Mouse (Mus musculus) heart, embryonic 11.5 days (tissue): ENCODE measurements around the gene Trio. TPM values are rescaled to one million over a fixed set of nuclear protein-coding genes. Genes with fewer than 3 reads are reported as not detected.

Experiments
- ATAC-seq: fragments of 200-750 bp; cut with Nextera tagmentation; replicated peaks from 2 replicates; pipeline ENCODE4 v1.8.0; 2017; ENCODE audit warnings: moderate library complexity; ENCODE audit not compliant: insufficient number of reproducible peaks, low FRiP score, low TSS enrichment
- H3K27ac ChIP-seq: fragments of 300-500 bp; sonication (generic); 2 replicates; pipeline ENCODE4 v1.5.1; 2014; ENCODE audit warnings: mild to moderate bottlenecking, low read depth, low read length
- H3K27me3 ChIP-seq: fragments of 300-500 bp; sonication (generic); 2 replicates; pipeline ENCODE4 v1.6.1; 2014; ENCODE audit warnings: mild to moderate bottlenecking, low read length, mixed read lengths; ENCODE audit not compliant: control insufficient read depth, insufficient read depth
- H3K36me3 ChIP-seq: fragments of 300-500 bp; sonication (generic); 2 replicates; pipeline ENCODE4 v1.6.1; 2014; ENCODE audit warnings: mild to moderate bottlenecking, low read length, moderate library complexity, mixed read lengths; ENCODE audit not compliant: control insufficient read depth, insufficient read depth
- H3K4me1 ChIP-seq: fragments of 300-500 bp; sonication (generic); 2 replicates; pipeline ENCODE4 v1.6.1; 2014; ENCODE audit warnings: low read length; ENCODE audit not compliant: control insufficient read depth, insufficient read depth
- H3K4me2 ChIP-seq: fragments of 300-500 bp; sonication (generic); 2 replicates; pipeline ENCODE4 v1.6.1; 2014; ENCODE audit warnings: mild to moderate bottlenecking, moderate library complexity
- H3K4me3 ChIP-seq: fragments of 300-500 bp; sonication (generic); 2 replicates; pipeline ENCODE4 v1.5.1; 2014; ENCODE audit warnings: low read depth, low read length
- H3K9ac ChIP-seq: fragments of 300-500 bp; sonication (generic); 2 replicates; pipeline ENCODE4 v1.6.1; 2014; ENCODE audit warnings: mild to moderate bottlenecking, low read depth, low read length, moderate library complexity
- H3K9me3 ChIP-seq: fragments of 300-500 bp; sonication (generic); replicated peaks from 2 replicates; pipeline ENCODE4 v1.6.1; 2016; ENCODE audit warnings: low read length; ENCODE audit not compliant: control insufficient read depth
- WGBS: fragments of 180-500 bp; shearing (Covaris S2); extraction: QIAGEN DNeasy Blood & Tissue Kit; methylation state at CpG from one replicate; pipeline ENCODE4 v1.1.7; 2014; ENCODE audit not compliant: insufficient replicate concordance; 5-methylcytosine and 5-hydroxymethylcytosine counted together
- polyA plus RNA-seq: library from polyadenylated mRNA; unstranded; fragments of >200 nt; fragmentation: Nextera tagmentation; extraction: Ambion mirVana; gene quantifications from 2 replicates; pipeline ENCODE4 v1.2.1, GENCODE M21; 2014

The Trio gene
- polyA plus RNA-seq, 1 experiment from 2014 or later: 28.5 TPM

GRCm38 (mm10) chr15:27992596-27992995 lies 33.1 kb downstream of the Trio start:
- Histone ChIP-seq H3K36me3 (no peaks in the 10 kb centered on the region), H3K9ac (no peak overlapping the region), H3K9me3 (no peaks in the 10 kb centered on the region), H3K4me2 (no peak overlapping the region), H3K27ac (no peak overlapping the region; the same call in 1 of the 2 replicates), H3K4me1 (peaks cover 76% of the 10 kb centered on the region), H3K27me3 (no peaks in the 10 kb centered on the region), H3K4me3 (no peak overlapping the region)
- no peak for ATAC-seq
- WGBS: 46% methylated on average over 5 of the region's 5 CpGs

DNA sequence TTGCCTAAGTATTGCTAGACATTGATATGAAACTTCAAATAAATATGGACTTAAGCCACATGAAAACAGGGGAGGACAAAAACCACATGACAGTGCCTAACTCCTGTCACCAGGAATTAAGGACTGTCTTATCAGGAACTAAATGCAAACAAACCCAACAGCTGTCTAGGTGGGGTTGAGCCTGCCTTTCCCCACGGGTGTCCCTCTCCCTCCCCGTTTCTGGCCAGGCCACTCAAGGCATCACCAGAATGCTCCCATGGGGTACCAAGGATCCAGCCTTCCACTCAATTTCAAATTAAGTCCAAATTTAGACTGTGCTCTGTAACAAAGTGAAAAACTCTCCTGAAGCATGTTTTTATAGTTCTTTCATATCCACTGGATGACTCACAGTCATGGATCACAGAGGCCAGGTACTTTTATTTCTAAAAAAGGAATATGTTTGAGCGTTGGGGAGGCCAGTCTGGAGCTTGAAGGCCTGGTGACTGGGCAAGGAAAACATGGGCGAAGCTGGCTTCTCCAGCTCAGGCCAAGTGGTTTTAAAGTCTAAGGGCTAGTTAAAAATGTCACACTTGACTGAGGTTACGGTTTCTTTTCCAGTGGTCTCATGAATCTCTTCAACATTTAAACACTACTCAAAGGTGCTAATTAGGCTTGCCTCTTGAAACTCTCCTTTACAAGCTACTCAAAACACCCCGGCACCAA lies 33.6 kb downstream of the Trio start:
- peaks cover 75% of the 10 kb centered on the region for H3K4me1 ChIP-seq
- H3K36me3 ChIP-seq: no peaks in the 10 kb centered on the region
- H3K4me2 ChIP-seq: no peak overlapping the region
- H3K27ac ChIP-seq: no peak overlapping the region
- no peaks in the 10 kb centered on the region for H3K9me3 ChIP-seq
- 51% methylated on average over 6 of the region's 6 CpGs for WGBS
- no peak for ATAC-seq
- H3K27me3 ChIP-seq: no peaks in the 10 kb centered on the region
- no peak overlapping the region for H3K4me3 ChIP-seq
- H3K9ac ChIP-seq: no peak overlapping the region

DNA sequence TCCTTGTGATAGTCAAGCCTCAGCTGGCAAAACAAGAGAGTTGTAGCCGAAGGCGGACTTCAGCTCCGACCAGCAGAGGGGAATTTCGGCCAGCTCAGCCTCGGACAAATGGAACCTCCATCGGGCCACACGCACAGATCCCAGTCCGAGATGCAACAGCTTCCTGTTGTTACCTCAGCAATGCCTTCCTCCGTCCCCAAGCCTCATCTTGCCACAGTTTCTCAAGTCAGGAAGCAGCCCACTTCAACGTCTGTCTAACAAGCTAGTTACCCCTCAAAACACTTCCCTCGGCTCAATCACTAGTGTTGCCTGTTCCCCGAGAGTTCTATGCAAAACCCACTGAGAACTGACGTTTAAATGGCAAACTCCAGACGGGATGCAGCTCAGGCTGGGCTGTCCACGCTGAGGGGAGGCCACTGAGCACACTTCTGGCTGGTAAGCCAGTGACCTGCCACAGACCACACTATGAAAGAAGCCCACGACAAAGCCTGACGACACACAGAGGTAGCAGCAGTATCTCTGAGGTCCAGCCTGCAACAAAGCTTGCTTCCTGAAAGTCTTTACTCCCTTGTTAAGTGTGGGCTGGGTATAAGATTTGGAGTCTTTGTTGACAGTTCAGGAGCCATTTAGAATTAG lies 34.5 kb downstream of the Trio start:
- 53% methylated on average over 17 of the region's 17 CpGs for WGBS
- Histone ChIP-seq H3K9me3 (no peaks in the 10 kb centered on the region), H3K27me3 (no peaks in the 10 kb centered on the region), H3K4me1 (peaks cover 67% of the 10 kb centered on the region), H3K9ac (no peak overlapping the region), H3K36me3 (no peaks in the 10 kb centered on the region), H3K27ac (no peak overlapping the region), H3K4me2 (no peak overlapping the region), H3K4me3 (no peak overlapping the region)
- no peak for ATAC-seq

DNA sequence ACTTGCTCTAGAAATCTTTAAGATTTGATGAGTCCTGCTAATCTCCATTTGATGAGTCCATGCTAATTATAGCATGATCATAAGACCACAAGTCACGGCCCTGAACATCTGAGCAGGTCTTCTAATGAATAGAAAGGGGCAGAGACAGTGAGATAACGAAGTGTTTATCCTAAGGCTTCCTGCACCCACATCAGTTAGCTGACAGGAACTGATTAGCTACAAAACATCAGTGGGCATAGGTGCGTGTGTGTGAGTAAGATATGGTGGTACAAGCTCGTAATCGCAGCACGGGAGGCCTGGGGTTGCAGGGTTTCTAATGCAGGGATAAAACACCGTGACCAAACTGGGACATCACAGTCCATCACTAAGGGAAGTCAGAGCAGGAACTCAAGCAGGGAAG lies 37.7 kb downstream of the Trio start:
- no peak for ATAC-seq
- Histone ChIP-seq H3K9me3 (no peaks in the 10 kb centered on the region), H3K4me1 (peaks cover 41% of the 10 kb centered on the region), H3K4me2 (no peak overlapping the region), H3K4me3 (no peak overlapping the region), H3K27ac (no peak overlapping the region), H3K9ac (no peak overlapping the region), H3K27me3 (no peaks in the 10 kb centered on the region), H3K36me3 (no peaks in the 10 kb centered on the region)
- 29% methylated on average over 7 of the region's 7 CpGs for WGBS

DNA sequence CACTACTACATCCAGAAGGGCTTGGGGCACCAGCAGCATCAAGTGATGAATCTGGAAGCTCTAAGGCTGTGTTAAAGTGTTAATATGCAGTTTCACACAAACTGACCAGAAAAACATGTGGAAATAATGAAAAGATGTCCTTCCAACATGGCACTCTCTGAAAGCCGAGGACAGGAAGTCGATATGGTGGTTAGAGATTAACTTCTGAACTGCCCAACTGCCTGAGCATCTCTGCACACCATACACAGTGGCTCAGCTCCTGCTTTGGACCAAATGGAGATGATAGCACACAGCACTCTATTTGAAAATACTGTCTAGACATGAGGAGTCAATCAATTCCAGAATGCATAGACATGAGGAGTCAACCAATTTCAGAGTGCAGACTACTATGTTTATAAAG lies 40.8 kb downstream of the Trio start:
- Histone ChIP-seq H3K4me1 (peaks cover 32% of the 10 kb centered on the region; the same call in 1 of the 2 replicates), H3K9me3 (no peaks in the 10 kb centered on the region), H3K36me3 (no peaks in the 10 kb centered on the region), H3K4me3 (no peak overlapping the region), H3K9ac (no peak overlapping the region), H3K27me3 (no peaks in the 10 kb centered on the region), H3K27ac (no peak overlapping the region), H3K4me2 (no peak overlapping the region)
- no peak for ATAC-seq
- 60% methylated on average over 2 of the region's 2 CpGs for WGBS

DNA sequence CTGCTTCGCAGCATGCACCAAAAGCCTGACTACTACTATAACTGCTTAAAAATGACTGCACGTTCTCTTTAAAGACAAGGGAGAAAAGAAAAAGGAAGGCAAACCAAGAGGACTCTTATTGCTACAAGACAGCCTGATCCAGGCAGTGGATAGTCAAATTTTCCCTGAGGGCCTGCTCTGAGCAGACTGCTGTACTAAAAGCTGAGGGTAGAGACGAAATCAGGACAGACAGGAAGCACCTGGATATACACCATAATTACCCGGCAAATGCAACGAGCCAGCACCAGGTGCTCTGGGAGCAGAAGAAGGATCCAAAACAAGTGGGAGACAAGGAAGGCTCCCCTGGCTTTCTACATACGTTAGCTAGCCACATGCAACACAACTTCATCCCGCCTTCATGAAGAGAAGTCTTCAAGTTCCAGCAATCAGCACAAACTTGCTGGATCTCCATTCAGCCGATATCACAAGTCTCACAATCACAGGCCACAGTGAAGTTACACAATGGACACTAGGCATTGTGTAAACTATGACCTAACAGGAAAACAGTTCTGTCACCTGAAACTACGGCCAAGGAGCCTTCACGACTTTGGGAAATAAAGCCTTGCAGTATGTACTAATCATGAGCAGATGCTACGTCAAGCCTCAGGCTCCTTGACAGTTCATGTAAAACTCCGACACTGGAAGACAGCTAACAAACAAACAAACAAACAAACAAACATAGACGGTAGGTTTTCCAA lies 43.7 kb downstream of the Trio start:
- 61% methylated on average over 13 of the region's 13 CpGs for WGBS
- no peak for ATAC-seq
- no peaks in the 10 kb centered on the region for H3K36me3 ChIP-seq

GRCm38 (mm10) chr15:27981258-27981657 lies 44.4 kb downstream of the Trio start:
- ATAC-seq: no peak
- H3K9ac ChIP-seq: no peak overlapping the region
- no peak overlapping the region for H3K27ac ChIP-seq
- no peaks in the 10 kb centered on the region for H3K9me3 ChIP-seq
- no peaks in the 10 kb centered on the region for H3K36me3 ChIP-seq
- WGBS: 59% methylated on average over 3 of the region's 3 CpGs
- no peak overlapping the region for H3K4me3 ChIP-seq
- no peak overlapping the region for H3K4me2 ChIP-seq
- H3K27me3 ChIP-seq: no peaks in the 10 kb centered on the region
- peaks cover 33% of the 10 kb centered on the region for H3K4me1 ChIP-seq

More for the DNA sequence above, 43.7 kb downstream of the Trio start:
- Histone ChIP-seq H3K27me3 (no peaks in the 10 kb centered on the region), H3K4me3 (no peak overlapping the region), H3K4me1 (peaks cover 32% of the 10 kb centered on the region), H3K4me2 (no peak overlapping the region; the same call in 1 of the 2 replicates), H3K9ac (no peak overlapping the region), H3K27ac (no peak overlapping the region), H3K9me3 (no peaks in the 10 kb centered on the region)

DNA sequence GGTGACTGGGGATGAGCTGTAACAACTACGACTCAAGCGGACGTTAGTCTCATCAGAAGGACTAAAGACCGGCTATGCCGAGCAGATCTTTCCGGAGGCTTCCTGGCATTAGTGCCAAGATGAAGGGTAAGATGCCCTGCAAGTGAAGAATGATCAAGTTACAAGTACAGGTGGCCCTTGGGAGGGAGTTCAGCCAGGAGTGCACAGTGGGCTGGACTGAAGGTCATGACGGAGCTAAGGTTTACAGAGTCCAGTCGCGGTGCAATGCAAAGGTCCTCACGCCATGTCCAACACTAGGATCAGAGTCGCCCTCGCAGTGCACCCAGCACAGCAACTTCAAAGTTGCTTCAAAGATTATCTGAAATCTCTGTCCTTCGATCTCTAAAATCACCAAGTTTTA lies 45.2 kb downstream of the Trio start:
- no peaks in the 10 kb centered on the region for H3K36me3 ChIP-seq
- no peaks in the 10 kb centered on the region for H3K27me3 ChIP-seq
- no peak overlapping the region for H3K4me2 ChIP-seq
- H3K27ac ChIP-seq: no peak overlapping the region
- no peaks in the 10 kb centered on the region for H3K9me3 ChIP-seq
- H3K4me3 ChIP-seq: no peak overlapping the region
- H3K4me1 ChIP-seq: peaks cover 33% of the 10 kb centered on the region
- no peak for ATAC-seq
- 82% methylated on average over 13 of the region's 13 CpGs for WGBS
- no peak overlapping the region for H3K9ac ChIP-seq
